Mouse (Mus musculus): ENCODE results near the gene Rrp9.
A peak's percentile ranks its signal among the peaks of the same experiment; 100 is the strongest.

Rrp9 gene

GRCm38 (mm10) chr9:106519433-106519832 is 43.7 kb downstream of the Rrp9 start:
- no peak for DNase-seq (ENCODE audit: low read depth, low spot score)

GRCm38 (mm10) chr9:106519909-106520308 is 44.1 kb downstream of the Rrp9 start:
- no peak for DNase-seq (ENCODE audit: low read depth, low spot score)

DNA sequence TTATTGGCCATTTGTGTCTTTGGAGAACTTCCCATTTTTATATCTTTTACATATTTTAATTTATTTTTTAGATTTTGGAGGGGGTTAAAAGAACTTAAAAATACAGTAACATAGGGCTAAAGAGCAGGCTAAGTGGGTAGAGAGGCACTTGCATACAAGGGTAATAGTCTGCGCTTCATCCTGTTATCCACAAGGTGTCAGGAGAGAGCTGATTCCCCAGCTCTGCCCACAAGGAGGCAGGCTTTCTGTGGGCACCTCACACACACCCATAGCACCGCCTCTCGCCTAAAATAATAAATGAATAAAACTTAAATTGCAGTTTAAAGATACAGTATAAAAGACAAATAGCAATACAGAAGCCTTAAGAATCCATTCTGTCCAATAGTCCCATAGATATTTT is 56.1 kb downstream of the Rrp9 start:
- peak; percentile 39 for DNase-seq (ENCODE audit: low read depth, low spot score)

- no peak for DNase-seq (ENCODE audit: low read depth, low spot score)
These were observed 58.5 kb downstream of the Rrp9 start for GRCm38 (mm10) chr9:106534296-106534695.

GRCm38 (mm10) chr9:106534975-106535374 is 59.2 kb downstream of the Rrp9 start:
- no peak for DNase-seq (ENCODE audit: low read depth, low spot score)

All from retina, postnatal 7 days (tissue).